Mouse (Mus musculus): Measurements from ENCODE around the gene Gpx4.

Gpx4 gene

DNA sequence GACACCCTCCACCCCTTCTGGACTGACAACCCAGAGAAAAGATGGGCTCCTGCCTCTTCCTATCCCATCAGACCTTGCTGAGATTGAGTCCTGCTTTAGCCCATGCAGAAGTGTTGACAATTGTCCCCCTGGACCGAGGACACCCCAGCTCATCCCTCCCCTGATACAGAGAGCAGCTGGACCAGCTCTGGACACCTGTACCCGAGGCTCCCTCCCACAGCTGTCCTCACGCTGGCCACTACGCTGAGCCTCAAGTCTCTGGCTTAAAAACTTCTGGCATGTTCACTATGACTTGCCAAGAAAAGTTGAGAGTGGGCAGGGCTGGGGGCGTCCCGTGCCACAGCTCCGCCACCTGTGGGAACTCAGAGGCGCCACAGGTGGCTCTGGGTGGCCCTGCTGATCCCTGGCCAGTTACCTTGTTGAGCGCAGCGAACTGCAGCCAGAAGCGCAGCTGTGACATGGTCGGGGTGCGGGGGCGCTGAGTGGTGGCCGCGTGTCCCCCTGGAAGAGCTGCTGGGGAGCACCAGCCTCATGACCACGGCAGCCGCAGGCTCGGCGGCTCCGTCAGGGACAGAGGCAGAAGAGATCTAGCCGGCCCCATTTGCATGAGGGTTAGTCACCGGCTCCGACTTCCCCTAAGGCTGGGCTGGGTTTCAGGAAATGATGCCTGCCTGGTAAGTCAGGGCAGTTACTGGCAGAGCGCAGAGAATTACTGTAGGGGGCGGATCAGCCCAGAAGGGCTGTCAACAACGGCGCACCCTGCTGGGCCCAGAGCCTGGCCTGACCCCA is 28.0 kb downstream of the Gpx4 start:
- DNase-seq: peak; percentile 79

DNA sequence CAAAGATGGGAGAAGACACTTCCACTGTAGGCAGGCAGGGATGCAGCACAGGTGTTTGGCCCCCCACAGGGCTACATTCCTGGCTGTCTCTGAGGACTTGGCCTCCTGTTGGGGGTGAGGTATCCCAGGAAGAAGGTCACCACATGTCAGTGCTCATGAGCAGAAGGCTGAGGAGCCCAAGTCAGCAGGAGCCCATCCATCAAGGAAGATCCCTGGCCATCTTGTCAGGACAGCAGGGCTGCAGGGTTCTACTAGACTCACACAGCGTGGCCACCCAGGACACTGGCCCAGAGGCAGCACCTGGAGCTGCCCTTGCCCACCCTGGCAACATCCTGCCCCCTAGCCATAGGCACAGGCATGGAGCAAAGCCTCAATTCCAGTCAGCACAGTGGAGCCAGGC is 29.0 kb downstream of the Gpx4 start:
- DNase-seq: no peak

DNA sequence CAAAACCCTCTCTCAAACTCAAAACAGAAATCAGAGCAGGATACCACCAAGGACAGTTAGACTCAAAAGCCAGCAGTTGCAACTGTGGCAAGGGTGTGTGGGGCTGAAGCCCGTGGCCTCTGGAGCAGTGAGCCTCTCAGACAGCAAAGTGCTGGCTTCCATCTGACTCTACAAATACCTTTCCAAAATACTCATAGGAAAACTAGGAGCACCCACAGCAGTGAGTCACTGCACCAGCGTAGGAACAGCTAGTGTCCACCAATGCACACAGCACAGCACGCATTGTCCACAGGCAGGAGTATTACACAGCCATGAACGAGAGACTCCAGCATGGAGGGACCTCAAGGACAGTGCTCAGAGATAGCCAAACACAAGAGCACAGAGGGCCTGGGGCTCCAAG is 29.4 kb downstream of the Gpx4 start:
- no peak for DNase-seq

DNA sequence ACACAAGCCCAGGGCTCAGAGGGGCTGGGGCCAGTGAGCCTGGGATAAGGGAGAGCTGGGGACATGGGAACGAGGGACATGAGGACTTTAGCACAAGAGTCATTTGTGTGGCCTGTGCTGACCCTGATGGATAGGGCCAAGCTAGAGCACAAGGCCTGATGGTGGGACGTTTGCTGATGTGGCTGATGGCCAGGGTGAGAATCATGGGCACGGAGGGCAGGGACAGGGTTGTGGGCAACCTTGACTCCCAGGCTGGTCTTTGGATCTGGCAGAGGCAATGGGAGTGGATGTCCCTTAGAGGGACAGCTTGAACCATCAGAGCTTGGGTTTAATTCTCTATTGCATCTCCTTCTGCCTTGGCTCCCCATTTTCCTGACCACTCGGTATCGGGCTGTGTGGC is 30.3 kb downstream of the Gpx4 start:
- no peak for DNase-seq

DNA sequence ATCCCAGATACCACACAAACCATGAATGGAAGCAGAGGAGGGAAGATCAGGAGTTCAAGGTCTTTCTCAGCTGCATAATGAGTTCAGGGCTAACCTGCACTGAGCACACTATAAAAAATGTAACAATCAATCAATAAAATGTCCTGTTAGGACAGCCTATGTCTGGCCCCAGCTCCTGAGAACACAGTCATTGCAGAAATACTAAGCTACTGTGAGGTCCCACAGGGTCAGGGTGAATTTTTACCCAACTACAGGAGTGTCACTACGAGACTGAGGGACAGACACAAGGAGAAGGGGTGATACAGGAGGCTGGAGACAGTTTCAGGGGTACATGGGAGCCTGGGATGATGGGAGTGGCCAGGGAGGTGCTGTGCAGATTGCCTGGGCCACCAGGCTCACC is 31.4 kb downstream of the Gpx4 start:
- DNase-seq: no peak

DNA sequence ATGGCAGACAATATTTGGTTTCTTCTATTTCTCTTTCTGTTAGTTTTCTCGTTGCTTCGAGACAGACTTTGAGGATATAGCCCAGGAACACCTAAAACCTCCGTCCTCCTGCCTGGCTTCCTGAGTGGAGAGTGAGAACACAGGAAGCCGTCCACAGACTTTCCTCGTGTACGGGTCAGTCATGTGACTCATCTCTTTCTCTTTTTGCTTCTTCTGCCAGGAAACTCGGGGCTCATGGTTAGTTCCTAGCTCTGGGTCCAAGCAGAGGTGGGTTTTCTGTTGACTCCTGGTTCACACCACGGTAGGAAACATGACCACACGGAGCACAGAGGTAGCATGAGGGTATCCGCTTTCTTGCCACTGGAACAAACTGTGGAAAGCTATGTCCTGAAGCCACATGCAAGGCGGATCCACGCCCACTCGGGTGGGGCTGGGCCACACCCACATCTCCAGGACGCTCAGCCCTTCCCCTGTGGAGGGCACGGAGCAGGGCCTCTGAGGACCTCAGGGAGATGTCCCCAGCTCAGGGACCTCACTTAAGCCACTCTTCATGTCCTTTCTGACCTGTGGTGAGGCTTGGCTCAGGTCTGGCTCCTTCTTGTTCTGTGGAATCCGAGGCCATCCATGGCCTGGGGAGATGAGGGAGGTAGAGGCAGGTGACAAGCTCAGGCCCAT is 33.6 kb downstream of the Gpx4 start:
- DNase-seq: no peak

DNA sequence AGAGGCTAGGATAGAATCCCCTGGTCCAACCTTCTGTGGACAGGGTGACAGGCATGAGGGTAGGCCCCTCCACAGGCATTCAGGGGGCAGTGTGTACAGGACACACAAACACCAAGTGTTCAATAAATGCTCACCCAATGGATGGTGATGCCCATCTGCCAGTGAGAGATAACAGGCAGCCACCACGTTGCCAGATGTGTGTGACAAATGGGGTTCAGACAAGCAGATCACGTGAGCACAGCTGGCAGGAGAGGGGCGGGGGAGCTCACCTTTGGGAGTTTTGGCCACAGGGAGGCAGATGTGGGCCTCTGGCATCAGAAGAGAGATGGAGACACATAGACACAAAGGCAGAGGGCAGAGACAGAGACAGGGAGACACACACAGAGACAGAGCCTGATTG is 34.1 kb downstream of the Gpx4 start:
- DNase-seq: no peak

DNA sequence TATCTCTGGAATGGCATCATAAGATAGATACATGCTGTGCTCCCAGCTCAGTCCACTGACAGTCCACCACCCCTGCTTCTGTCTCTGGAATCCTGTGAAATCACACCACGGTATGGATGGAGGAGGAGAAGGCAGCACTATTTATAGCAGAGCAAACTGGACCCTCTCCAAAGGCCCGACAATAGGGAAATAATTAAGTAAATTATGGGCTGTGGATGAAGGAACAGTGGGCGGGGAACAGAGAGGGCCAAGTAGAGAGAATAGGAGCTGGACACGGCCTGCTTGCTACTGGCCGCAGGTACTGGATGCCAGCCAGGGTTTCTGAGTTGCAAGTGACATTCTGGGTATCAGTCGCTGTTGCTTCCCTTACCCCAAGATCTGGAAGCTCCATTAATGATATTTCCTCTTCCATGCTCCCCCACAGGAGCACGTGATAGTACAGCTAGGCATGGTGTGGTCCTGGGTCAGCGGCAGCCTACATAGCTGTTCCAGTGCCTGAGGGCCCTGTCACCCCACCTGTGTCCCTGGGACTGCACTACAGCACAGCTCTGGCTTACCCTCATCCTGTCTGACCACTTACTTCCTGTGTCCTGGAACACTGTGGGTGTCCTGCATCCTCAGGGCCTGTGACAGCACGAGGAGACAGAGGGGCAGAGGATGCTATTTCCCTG is 38.0 kb downstream of the Gpx4 start:
- no peak for DNase-seq

DNA sequence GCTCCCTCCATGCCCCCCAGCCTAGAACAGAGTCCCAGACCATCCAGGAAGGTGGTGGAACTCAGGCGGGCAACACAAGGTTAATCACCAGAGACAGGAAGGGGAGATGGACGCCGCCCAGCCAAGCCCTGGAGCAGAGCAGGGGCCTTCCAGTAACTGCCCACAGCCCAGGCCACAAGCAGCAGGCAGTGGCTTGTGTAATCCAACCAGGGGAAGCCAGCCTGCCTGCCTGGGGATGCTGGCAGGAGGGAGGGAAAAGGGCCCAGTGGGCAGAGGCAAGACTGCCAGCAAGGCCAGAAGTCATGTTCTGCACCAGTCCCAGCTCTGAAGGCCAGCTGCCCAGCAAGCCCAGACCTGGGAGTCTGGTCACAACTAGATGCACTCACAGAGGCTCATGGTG is 39.9 kb downstream of the Gpx4 start:
- DNase-seq: no peak

DNA sequence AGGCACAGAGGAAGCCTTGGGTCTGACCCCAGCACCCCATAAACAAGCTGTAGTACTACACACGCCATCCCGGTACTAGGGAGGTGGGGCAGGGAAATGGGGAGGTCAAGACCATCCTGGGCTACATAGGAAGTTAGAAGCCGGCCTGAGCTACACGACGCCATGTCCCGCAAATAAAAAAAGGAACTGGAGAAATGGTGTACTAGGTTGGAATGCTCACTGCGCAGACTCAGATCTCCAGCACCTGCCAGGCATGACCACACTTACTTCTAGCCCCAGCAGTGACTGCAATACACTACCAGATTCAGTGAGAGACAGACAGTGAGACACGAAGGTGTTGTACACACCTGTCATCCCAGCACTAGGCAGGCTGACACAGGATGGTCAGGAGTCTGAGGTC is 40.5 kb downstream of the Gpx4 start:
- no peak for DNase-seq

DNA sequence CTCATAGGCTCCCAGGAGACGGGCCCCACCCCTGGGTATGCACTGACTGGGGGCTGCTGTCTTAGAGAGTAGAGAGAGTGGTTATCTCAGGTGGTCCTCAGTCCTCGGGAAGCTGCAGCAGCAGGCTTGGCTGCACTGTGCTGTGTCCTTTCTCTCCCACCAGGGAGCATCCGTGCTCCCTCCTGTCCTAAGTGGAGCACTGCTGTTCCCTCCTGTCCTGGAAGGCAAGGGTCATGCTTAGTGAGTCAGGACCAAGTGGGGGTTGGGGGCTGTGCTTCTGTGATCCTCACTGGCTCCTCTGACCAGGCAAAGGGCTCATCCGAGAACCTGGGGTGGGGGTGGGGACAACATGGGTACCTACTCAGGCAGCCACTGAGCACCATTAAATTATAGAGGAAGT is 42.2 kb downstream of the Gpx4 start:
- no peak for DNase-seq

DNA sequence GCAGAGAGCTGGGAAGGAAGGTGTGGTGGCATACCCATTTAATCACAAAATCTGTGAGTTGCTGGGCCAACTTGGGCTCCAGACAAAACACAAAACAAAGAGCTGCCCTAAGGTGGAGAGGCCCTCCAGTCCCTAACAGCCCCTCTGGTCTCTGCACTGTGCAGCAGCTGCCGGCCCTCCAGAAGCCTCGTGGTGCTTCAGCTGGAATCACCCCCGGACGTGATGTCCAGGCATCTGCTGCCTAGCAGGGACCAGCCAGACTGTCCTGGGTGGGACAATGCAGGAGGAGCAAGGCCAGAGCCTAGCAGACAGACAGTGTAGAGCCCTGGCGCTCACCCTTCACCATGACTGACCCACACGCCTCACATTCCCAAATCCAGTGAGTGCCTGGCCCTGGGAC is 44.6 kb downstream of the Gpx4 start:
- no peak for DNase-seq

DNA sequence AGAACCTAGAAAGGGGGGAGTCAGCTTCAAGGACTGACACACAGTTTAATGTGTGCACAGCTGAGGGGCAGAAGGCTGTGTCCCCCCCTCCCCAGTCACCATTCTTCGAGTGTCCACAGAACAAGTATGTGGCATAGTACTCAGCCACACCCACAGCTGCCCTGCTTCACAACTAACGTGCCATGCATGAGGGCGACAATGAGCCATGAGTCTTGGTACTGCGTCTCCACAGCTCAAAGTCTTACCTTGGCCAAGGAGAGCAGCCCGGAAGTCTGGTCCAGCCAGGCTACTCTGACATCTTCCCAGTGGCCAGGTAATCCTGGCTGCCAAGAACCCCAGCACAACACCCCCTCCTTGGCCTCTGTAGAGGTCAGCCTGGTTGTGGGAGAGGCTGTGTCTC is 45.7 kb downstream of the Gpx4 start:
- DNase-seq: no peak

DNA sequence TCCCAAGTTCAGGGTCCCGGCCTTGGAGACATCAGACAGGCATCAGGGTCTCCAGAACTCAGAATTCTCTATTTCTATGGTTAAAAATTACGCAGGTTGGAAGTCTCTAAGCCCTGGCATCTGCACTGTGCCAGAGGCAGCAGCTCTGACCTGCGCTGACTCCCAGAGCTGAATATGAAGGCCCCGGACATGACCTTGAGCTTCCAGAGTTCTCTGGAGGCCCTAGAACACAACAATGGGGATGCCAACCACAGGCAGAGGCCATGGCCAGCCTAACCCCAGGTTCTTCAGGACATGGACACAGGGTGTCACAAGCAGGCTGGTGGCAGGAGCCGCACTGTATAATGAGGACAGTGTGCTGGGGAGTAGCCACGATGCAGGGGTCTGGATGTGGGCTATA is 47.1 kb downstream of the Gpx4 start:
- no peak for DNase-seq

DNA sequence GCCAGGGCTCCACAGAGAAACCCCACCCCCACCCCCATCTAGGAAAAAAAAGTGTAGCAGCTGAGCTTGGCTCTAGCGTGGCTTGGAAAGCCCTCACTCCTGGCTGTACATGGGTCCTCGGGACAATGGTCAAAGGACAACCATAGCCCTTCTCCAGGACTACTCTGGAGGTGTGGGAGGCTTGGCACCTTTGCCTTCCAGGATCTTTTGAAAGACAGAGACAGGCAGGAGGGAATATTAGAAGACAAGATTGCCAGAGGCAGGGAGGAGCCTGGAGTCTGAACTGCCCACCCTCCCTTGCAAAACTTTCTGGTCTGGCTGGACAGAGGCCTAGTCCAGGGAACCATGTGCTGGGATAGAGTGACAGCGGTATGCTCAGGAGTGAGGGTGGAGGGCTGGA is 47.7 kb downstream of the Gpx4 start:
- DNase-seq: no peak

DNA sequence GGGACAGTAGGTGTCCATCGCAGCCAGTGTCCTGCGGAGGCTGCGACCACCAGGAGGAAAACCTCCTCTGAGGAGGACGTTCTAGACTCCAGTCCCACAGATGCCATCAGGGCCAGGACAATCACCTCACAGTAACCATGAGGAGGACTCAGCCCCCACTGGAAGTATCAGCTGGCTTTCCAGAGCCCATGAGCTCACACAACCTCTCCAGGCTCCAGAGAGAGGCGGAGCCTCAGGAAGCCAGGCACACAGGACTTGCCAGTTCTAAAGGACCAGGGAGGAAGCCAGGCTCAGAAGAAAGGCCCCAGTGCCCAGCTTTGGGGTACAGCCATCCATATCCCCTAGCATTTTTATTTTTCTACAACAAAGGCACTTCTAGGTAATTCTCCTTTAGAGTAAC is 48.6 kb downstream of the Gpx4 start:
- no peak for DNase-seq

DNA sequence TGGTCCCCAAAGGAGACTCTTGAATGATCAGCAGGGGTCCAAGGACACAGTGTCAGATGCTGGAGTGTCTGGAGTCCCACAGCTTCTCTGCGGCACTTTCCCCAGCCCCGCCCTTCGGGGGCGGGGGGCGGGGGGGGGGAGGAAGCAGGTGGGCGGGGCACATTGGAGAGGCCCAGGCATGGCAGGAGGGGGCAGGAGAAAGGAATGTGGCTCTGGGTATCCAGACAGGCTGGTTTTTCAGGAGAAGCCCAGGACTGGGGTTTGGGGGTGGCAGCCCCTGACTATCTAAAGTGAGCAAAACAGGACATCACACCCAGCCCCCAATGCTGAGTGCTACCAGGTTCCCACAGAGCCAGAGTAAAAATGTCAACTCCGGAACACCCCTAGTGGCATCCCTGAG is 50.3 kb downstream of the Gpx4 start:
- DNase-seq: no peak

DNA sequence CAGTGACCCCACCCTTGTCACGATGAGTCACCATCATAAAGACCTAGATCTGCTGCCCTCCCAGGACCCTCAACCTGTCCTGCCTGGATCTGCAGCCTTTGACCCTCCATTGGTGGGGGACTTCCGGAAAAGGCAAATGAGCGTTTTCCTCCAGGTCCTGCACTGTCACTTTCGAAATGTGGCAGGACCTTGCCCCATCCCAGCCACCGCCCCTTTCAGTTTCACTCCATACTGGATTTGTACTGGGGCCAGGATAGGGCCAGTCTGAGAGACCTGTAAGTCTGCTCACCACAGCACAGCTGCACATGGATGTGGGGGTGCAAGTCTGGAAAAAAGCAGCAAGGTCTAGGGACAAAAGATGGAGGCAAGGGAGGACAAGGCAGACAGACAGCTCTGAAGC is 51.7 kb downstream of the Gpx4 start:
- DNase-seq: no peak

DNA sequence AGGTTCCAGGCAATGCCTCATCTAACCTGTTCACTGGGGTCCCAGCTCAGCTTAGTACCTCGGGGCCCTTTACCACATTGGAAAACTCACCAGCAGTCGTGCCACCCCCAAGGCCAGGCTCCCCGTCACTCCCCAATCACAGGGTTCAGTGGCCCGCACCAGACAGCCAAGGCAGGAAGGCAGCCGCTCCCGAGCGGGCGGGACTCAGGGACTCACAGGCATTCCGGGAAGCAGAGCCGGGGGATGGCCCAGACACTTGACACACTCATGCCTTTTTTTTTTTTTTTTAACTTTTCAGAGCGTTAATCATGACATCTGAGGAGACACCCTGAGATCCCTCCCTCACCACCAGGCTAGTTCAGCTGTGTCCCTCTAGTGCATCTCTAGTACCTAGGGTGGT is 54.0 kb downstream of the Gpx4 start:
- no peak for DNase-seq

DNA sequence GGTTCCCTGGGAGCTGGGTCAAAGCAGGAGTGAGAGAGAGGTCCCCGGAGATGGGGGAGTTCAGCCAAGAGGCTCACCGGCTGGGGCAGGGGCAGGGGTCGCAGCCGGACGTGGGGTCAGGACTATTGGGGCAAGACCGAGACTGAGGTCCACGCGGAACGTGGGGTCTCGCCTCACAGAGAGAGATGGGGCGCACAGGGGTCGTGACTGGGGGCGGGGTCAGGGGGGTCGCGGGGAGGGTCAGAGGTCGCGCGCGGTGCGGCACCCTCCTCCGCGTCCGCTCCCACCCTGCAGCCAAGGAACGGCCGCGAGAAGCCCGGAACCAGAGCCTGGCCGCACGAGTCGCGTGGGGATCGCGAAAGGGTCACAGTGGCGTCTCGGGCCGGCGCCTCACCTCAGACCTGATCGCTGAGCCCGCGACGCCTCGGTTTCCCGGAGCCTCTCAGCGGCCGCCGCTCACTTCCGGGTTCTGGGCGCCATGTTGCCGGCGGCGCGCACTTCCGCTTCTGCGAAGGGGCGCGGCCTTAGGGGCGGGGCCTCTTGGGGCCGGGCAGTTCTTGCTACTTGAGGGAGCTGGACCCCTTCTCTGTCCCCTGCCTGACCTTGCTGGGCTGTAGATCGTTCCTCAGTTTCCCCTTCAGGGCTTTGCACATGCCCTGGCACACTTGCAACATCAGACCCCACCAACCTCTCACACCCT is 55.4 kb downstream of the Gpx4 start:
- peak; percentile 91 for DNase-seq

DNA sequence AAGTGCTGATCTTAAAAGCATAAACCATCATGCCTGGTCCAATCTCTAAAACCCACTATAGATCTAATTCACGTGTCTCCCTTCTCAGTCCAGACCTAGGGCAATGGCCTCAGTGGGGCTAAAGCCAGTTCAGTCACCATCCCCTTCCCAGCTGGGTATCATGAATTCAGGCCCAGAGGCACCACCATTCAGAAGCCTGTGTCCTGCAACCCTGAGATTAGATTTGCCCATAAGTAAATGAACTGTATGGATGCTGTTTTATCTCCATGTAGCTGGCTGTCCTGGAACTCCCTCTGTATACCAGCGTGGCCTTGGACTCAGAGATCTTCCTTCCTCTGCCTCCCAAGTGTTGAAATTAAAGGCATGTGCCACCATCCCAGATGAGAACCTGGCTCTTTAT is 56.1 kb downstream of the Gpx4 start:
- DNase-seq: no peak

DNA sequence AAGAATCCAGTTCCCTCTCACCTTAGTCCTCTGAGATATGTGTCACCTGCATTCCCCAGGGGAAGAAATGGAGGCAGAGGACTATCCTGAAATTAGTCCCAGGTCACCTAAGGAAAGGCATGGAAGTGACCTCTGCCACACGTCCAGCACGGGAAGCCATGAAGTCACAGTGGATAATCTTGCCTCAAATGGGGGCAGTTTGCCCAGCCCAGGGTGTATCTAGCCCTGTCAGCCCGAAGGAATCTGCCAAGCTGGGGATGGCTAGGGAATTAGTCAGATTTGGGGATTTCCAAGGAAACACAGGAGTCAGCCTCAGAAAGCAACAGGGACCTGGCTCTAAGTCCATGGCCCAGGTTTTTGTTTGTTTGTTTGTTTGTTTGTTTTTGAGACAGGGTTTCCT is 57.2 kb downstream of the Gpx4 start:
- no peak for DNase-seq

DNA sequence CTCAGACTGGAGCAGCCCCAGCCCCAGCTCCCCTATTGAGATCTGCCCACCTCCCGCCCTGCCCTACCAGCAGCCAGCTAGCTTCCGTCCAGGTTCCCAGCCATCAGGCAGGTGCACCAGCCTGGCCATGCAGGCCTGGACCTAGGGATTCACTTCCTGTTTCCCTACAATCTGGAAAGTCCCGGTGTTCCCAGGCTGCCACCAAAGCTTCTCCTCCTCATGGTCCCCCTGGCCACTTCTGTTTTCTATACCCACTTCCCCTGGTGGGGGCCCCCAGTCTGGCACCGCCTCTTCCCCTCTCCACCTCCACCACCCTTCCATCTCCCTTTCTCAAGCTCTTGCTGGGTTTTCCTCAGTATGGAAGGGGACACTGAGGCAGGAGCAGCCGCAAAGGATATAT is 58.5 kb downstream of the Gpx4 start, which contains the start of gene Sbno2:
Gene Sbno2, minus strand, starts transcription at position 112 of the 400 bp plus-strand sequence.
- no peak for DNase-seq

DNA sequence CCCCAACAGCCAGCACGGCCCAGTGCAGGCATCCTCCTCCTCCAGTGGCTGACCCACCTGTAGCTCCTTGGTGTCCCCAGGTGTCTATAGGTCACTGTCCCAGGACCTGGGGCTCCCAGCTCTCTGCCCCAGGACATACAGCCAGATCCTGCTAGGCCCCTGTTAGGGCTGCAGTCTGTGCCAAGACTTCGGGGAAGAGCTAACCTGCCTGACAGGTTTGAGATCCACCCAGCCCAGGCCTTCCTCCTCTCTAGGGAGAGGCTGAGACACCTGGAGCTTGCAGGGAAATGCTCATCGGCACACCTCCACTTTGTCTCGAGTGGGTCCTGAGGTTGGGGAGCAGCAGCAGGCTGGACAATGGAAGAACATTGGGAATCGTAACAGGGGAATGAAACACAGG is 59.0 kb downstream of the Gpx4 start:
- DNase-seq: no peak

Measured in thymus, postnatal 25 days (tissue).